8 mouse cellular contexts compared by ENCODE assay signal in genomic region chr3:95906860-95907259, GRCm38 (mm10). TPM values are rescaled to one million over a fixed set of nuclear protein-coding genes. Genes with fewer than 3 reads are reported as not detected.
DNase-seq lines count a peak whose midpoint lies in the region.

No protein-coding gene starts in this region.

- peak; percentile 89 for DNase-seq in heart, adult 11 months
- no peak for DNase-seq in heart, adult 8-10 months (ENCODE audit: low spot score)
- DNase-seq in adrenal gland, postnatal 25 days = peak; percentile 47
- peak; percentile 77 for DNase-seq in forelimb bud, embryonic 11.5 days (ENCODE audit: low read depth, low spot score)
- peak; percentile 64 for DNase-seq in kidney, adult 9 months
- peak; percentile 71 for DNase-seq in lung, postnatal 10 days
- DNase-seq in retina, embryonic 14.5 days (ENCODE audit: low spot score) = peak; percentile 77
- no peak for DNase-seq in layer of hippocampus, adult 9-10 months (ENCODE audit: low spot score)

RNA-seq across cellular contexts. Expression of gene Car14, which starts 2.4 kb away (rescaled TPM):
- total RNA-seq in heart, adult 8-10 months (2022) = 100 to 1,000 TPM; 170 to 196 (median 181) TPM
- total RNA-seq in adrenal gland, postnatal 25 days (2021) = 2.7 and 5.7 TPM in 2 replicates

RNA-seq across cellular contexts. Expression of gene Aph1a, which starts 13.1 kb away (rescaled TPM):
- 100 to 1,000 TPM; 102 to 115 (median 107) TPM for total RNA-seq in heart, adult 8-10 months (2022)
- 93.3 and 145 TPM in 2 replicates for total RNA-seq in adrenal gland, postnatal 25 days (2021)

RNA-seq across cellular contexts. Expression of gene BC028528, which starts 15.1 kb away (rescaled TPM):
- 10 to 100 TPM in 2 of 4 experiments, 1 to 10 TPM in 2; 6.3 to 12.0 (median 8.4) TPM for total RNA-seq in heart, adult 8-10 months (2022)
- 9.3 and 10.3 TPM in 2 replicates for total RNA-seq in adrenal gland, postnatal 25 days (2021)

RNA-seq across cellular contexts. Expression of gene Anp32e, which starts 22.2 kb away (rescaled TPM):
- 10 to 100 TPM; 76.7 to 95.7 (median 82.9) TPM for total RNA-seq in heart, adult 8-10 months (2022)
- 77.8 and 94.0 TPM in 2 replicates for total RNA-seq in adrenal gland, postnatal 25 days (2021)

RNA-seq across cellular contexts. Expression of gene Ciart, which starts 24.8 kb away (rescaled TPM):
- 10 to 100 TPM; 12.0 to 58.8 (median 26.9) TPM for total RNA-seq in heart, adult 8-10 months (2022)
- total RNA-seq in adrenal gland, postnatal 25 days (2021) = 7.9 and 8.3 TPM in 2 replicates

Comparison
In these comparisons a context has a peak if more than half of its experiments do, and no peak if none do; other contexts are left out.
1. DNase-seq: peak in heart, adult 11 months (single experiment), adrenal gland, postnatal 25 days (single experiment), forelimb bud, embryonic 11.5 days (single experiment), kidney, adult 9 months (single experiment), lung, postnatal 10 days (single experiment) and retina, embryonic 14.5 days (single experiment); none in heart, adult 8-10 months (single experiment) and layer of hippocampus, adult 9-10 months (single experiment).
2. RNA of gene Car14, which starts 2.4 kb away (total RNA-seq): 170 to 196 TPM in heart, adult 8-10 months; 2.7 to 5.7 TPM in adrenal gland, postnatal 25 days; every median in the first group is over 10 times any median in the second.